Mouse (Mus musculus) kidney, adult 2 months (tissue): ENCODE measurements at regions not wholly inside any gene's neighbourhood (a gene's known extent, or its start where the extent isn't known, plus 50 kb on each side); places are given as distances from the start of the nearest gene placed in this dataset.

Source experiments
- CTCF ChIP-seq: fragments of 200-500 bp; conservative IDR thresholded peaks from 2 replicates; pipeline ENCODE4 v1.5.1; 2011; ENCODE audit warnings: low read depth, mild to moderate bottlenecking, control low read depth, low read length, moderate library complexity, mixed read lengths; ENCODE audit not compliant: insufficient read depth, insufficient read length
- POLR2A ChIP-seq: fragments of 200-500 bp; IDR thresholded peaks from one replicate; pipeline ENCODE4 v1.6.1; 2011; ENCODE audit warnings: low read depth, low read length, control low read depth

DNA sequence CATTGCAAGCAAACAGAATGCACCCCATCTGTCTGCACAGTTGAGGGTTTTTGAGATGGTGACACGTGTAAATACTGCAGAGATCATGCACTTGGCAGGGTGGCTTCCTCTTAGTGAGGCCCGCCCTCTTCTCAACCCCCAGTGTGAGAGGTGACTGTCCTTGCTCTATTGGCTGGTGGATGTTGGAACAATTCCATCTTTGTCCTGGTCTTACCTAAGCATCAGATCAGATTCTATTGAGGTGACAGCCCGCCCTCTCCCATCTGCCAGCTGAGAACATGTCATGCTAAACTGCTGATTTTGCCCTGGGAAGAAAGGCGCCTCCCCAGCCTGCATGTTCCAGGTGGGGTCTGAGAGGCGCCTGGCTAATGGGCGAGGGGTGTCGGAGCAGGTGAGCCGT, 646.4 kb upstream of the 3110018I06Rik start:
- TF ChIP-seq CTCF (no peak), POLR2A (no peak)
